Mouse (Mus musculus): Measurements from ENCODE around the gene Rtl8a.
A peak's percentile ranks its signal among the peaks of the same experiment; 100 is the strongest.
"Not testable (repeated sequence)": the region's sequence is repeated elsewhere in the genome, so short reads cannot be mapped to it uniquely, and the experiment has no call there.

Gene Rtl8a

GRCm38 (mm10) chrX:53642980-53643961, at the start of gene Rtl8a:
TSS of gene Rtl8a (minus strand) at chrX:53643682.
- peak; percentile 94 for ATAC-seq (ENCODE audit: low TSS enrichment)

- no peak for ATAC-seq (ENCODE audit: low TSS enrichment)
These were observed 49.7 kb upstream of the Rtl8a start for GRCm38 (mm10) chrX:53693141-53693540.

- ATAC-seq (ENCODE audit: low TSS enrichment): no peak
These were observed 48.6 kb upstream of the Rtl8a start for GRCm38 (mm10) chrX:53692065-53692464.

- not testable (repeated sequence) for ATAC-seq (ENCODE audit: low TSS enrichment)
These were observed 41.2 kb upstream of the Rtl8a start for GRCm38 (mm10) chrX:53684676-53685075.

GRCm38 (mm10) chrX:53682650-53683049, 39.2 kb upstream of the Rtl8a start:
- not testable (repeated sequence) for ATAC-seq (ENCODE audit: low TSS enrichment)

GRCm38 (mm10) chrX:53676943-53677342, 33.5 kb upstream of the Rtl8a start:
- peak; percentile 47 for ATAC-seq (ENCODE audit: low TSS enrichment)

- ATAC-seq (ENCODE audit: low TSS enrichment): peak; percentile 51
These were observed 27.2 kb upstream of the Rtl8a start for GRCm38 (mm10) chrX:53670696-53671095.

- ATAC-seq (ENCODE audit: low TSS enrichment): peak; percentile 96
These were observed 26.8 kb upstream of the Rtl8a start, which contains the start of gene Rtl8b for GRCm38 (mm10) chrX:53670294-53670693. TSS of gene Rtl8b (minus strand) at chrX:53670408.

GRCm38 (mm10) chrX:53669557-53670270, 26.2 kb upstream of the Rtl8a start:
- peak; percentile 25 for ATAC-seq (ENCODE audit: low TSS enrichment)

- ATAC-seq (ENCODE audit: low TSS enrichment): not testable (repeated sequence)
These were observed 9.4 kb upstream of the Rtl8a start for GRCm38 (mm10) chrX:53652917-53653316.

- peak; percentile 54 for ATAC-seq (ENCODE audit: low TSS enrichment)
These were observed 2.4 kb upstream of the Rtl8a start for GRCm38 (mm10) chrX:53645885-53646284.

- not testable (repeated sequence) for ATAC-seq (ENCODE audit: low TSS enrichment)
These were observed 890 bp downstream of the Rtl8a start for GRCm38 (mm10) chrX:53642604-53642979.

GRCm38 (mm10) chrX:53638107-53638506, 5.4 kb downstream of the Rtl8a start:
- ATAC-seq (ENCODE audit: low TSS enrichment): not testable (repeated sequence)

GRCm38 (mm10) chrX:53611395-53611794, 32.1 kb downstream of the Rtl8a start:
- ATAC-seq (ENCODE audit: low TSS enrichment): not testable (repeated sequence)

- ATAC-seq (ENCODE audit: low TSS enrichment): peak; percentile 39; the same call in 1 of the 2 replicates
These were observed 32.9 kb downstream of the Rtl8a start for GRCm38 (mm10) chrX:53610571-53610970.

- ATAC-seq (ENCODE audit: low TSS enrichment): not testable (repeated sequence)
These were observed 34.6 kb downstream of the Rtl8a start, which contains the start of gene Gm14597 for GRCm38 (mm10) chrX:53608879-53609278. TSS of gene Gm14597 (minus strand) at chrX:53608979.

GRCm38 (mm10) chrX:53608122-53608813, 35.2 kb downstream of the Rtl8a start:
- ATAC-seq (ENCODE audit: low TSS enrichment): peak; percentile 40

- ATAC-seq (ENCODE audit: low TSS enrichment): peak; percentile 95
These were observed 36.0 kb downstream of the Rtl8a start, which contains the start of gene Rtl8c for GRCm38 (mm10) chrX:53607242-53608121. TSS of gene Rtl8c (plus strand) at chrX:53608032.

GRCm38 (mm10) chrX:53606176-53606575, 37.3 kb downstream of the Rtl8a start:
- not testable (repeated sequence) for ATAC-seq (ENCODE audit: low TSS enrichment)

GRCm38 (mm10) chrX:53599993-53600392, 43.5 kb downstream of the Rtl8a start:
- ATAC-seq (ENCODE audit: low TSS enrichment): peak; percentile 67; the same call in 1 of the 2 replicates

Data from frontal cortex, adult (tissue).